Mouse (Mus musculus) kidney, postnatal 36 days (tissue): Measurements from ENCODE around the gene 4833427G06Rik.
"Not testable (repeated sequence)": the region's sequence is repeated elsewhere in the genome, so short reads cannot be mapped to it uniquely, and the experiment has no call there.

Experiments used
- DNase-seq, 2 experiments: peaks; one replicate each; pipeline ENCODE4 v3.0.0; 2021 to 2022; ENCODE audit warnings: mixed read lengths in 2 of 2

The 4833427G06Rik gene

DNA sequence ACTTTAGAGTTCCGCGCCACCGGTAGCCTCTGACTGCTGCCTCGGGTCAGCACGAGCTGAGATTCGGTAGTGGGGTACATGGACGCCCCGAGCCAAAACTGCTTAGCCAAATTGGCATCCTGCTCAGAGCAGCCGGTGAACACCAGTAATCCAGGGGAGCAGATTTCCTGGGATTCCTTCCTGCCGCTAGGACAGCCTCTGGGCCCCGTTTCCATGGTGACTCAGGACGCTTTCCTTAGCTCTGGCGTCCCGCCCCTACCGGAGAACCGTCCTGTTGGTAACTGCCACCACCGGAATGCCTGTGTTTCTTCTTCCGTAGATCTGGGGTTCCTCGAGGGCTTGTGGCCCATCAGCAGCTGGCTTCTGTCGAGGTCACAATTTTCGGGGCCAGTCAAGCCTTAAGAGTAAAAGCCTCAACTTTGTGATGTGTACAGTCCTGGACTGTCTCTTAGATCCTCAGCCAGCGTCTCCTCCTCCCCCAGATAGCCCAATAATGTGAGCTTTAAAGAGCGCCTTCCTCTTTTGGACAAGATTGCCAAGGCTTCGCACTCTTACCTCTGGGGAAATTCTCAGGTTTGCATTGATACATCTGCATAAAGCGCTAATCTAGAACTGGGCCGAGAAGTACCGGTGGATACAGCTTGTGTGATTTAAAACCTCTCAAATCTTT, at the start of gene 4833427G06Rik:
4833427G06Rik (minus strand) TSS at position 323 of the 670 bp plus-strand sequence.
- peak; percentile 67 to 76 for DNase-seq

DNA sequence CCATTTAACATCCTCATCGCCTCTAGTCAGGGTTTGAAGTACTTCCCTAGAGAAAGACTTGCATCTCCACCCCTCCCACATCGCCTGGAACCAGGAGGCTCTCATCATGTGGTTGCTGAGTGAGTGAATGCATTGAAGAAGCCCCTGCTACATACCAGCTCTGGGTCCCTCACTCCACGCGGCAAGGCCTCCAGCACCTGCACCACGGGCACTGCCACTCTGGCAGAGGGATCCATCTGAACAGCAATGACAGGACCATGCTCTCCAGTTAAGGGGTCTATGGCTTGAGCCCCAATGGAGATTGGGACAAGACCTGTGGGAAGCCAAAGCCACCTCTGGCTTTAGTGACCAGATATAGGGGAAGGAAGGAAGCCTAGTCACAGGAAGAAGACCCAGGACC, 45.4 kb upstream of the 4833427G06Rik start:
- no peak for DNase-seq

DNA sequence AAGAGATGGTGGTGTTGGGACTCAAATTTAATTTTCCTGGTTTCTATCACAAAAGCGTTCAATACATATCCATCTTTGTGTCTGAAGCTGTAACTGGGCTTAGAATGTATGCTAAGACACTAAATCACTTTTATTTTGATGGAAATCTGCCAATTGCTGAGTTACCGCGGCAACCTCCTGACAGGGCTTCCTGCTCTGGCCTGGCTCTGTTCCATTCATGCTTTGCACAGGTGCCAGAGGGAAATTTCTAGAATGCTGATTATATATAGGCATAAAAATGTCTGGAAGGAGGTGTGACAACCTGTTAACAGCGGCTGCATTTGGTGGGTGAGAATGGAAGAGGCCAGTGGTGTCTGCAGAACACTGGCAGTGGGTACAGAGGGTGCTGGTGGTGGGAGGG, 44.6 kb upstream of the 4833427G06Rik start:
- DNase-seq = peak; percentile 7 to 15

DNA sequence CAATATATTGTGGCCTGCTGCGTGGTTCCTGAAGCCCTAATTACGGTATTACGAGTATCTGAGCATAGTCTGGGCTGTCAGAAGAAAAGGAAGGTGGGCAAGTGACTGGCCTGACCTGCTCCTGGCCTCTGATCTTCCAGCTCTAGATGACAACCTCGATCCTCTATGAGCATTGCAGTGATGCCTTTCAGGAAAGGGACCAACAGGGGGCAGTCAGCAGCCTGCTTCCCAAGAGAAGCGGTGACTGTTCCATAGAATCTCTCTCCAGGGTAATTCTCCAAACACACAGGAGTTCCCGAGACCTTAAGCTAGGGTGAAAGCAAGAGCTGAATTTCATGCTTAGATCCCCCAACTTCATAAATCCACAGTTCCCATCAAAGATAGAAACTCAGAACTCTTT, 42.3 kb upstream of the 4833427G06Rik start:
- no peak for DNase-seq

DNA sequence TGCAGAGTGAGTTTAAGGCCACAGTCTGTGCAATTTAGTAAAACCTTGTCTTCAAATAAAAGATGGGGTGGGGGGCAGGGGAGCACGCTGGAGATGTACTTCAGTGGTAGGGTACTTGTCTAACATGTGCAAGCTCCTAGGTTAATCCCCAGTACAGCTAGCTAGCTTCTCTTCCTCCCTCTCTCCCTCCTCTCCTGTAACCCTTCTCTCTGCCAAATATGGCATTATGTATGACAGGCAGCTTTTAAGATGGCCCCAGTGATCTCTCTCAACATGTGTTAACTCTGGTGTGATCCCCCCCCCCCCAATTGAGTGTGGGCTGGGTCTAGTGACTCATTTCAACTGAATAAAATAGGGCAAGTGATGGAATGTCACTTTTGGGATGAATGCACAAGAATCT, 41.6 kb upstream of the 4833427G06Rik start:
- DNase-seq = no peak

DNA sequence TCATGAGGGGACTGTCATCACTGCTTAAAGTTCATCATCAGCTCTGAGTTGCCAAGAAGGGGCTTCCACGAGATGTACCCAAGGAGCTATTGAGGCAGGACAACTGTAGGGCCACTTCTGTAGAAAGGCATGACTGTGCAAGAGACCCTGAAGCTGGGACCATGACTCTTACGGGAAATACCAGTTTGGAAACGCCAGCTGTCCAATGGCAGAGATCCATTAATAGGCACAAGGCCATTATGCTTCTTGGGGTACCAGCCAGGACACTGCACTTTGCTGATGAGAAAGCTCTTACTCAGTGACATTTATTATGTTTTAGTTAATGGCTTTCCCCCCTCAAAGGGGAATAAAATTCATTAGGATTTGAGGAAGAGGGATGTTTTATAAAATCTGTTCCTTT, 38.8 kb upstream of the 4833427G06Rik start:
- DNase-seq = no peak

DNA sequence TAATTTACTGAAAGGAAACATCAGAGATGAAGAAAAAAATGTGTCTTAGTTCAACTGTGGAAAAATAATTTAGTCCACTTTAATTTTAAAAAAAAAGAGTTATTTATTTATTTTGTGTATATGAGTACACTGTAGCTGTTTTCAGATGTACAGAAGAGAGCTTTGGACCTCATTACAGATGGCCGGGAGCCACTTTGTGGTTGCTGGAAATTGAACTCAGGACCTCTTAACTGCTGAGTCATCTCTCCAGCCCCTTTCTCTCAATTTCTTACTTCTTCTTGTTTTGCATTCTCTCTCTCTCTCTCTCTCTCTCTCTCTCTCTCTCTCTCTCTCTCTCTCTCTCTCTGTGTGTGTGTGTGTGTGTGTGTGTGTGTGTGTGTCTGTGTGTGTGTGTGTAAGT, 37.5 kb upstream of the 4833427G06Rik start:
- DNase-seq = not testable (repeated sequence)

DNA sequence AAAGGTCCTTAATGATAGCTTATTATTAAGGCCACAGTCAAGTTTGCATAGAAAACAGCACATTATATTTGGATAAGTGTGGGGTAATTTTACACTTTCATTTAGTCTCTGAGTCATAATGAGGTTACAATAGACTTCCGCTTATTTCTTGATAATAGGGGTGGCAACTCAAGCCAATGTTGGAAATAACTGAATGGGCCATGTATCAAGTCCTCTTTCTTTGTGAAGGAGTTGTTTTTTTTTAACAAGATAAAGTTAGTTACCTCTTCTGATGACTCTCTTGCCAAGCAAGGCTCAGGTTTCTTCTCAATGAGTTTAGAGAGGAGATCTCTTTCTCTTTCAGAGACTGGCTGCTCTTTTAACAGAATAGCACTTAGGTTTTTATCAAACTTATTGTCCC, 36.4 kb upstream of the 4833427G06Rik start:
- no peak for DNase-seq

DNA sequence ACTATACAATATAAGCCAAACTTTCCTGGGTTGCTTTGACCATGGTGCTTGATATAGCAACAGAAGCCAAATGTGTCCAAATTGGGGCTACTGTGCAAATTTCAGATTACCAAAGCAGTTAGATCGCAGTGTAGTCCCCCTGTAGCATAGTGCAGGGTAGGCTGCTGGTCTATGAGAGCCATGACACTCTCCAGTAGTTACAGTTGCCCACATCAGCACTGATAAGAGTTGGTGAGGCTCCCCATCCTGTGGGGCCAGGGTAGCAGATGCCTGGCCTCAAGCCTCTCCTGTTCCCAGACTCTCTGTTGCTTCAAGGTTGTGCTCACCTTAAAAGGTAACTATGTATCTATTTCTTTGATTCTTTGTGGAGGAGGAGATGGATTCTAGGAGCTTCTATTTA, 36.0 kb upstream of the 4833427G06Rik start:
- no peak for DNase-seq

DNA sequence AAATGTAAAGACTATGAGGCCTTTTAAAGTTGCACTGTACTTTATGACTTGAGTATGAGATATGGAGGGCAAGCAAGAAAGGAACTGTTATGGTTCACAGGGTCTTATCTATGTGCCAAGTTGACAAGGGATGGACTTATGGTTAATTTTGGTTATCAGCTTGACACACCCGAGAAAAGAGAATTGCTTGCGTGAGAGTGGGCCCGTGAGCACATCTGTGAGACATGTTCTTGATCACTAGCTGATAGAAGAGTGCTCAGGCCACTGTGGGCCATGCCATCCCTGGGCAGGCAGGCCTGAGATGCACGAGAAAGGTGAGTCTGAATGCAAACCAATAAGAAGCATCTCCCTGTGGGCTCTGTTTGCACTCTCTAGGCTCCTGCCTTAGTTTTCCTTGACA, 35.6 kb upstream of the 4833427G06Rik start:
- no peak for DNase-seq

DNA sequence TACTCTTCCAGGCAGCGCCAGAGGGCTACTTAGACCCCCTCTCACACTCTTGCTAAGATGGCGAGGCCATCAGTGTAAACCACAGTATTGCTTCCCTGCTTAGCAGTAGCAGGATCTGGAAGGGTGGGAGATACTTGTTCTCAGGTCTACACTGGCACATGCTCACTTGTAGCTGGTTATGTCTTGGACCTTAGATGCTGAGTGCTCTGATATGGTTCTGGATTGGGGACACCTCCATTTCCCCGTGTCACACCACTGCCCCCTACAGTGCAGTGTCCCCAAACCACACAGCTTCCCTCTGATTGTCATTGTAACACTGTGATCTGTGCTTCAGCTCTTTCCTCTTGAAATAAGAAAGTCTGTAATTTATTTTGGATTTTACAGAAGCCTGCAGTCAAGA, 35.1 kb upstream of the 4833427G06Rik start:
- peak; percentile 10 to 66 for DNase-seq

DNA sequence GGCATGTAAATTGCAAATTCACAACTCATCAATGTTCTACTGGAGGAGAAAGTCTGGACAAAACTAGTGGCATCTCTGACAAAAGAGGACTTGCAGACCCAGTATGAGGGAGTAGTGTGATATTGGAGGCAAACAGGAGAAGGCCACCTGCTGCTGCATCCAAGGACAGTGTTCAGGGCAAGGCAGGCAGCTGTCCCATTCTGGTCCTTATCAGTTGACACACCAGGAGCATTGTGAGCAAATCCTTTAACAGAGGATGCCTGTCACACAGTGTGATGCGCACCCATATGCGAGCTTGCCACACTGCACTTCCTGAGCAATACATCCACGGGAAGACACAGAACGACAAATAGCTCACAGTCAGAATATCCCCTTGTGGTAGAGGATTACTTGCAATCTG, 12.9 kb upstream of the 4833427G06Rik start:
- no peak for DNase-seq

DNA sequence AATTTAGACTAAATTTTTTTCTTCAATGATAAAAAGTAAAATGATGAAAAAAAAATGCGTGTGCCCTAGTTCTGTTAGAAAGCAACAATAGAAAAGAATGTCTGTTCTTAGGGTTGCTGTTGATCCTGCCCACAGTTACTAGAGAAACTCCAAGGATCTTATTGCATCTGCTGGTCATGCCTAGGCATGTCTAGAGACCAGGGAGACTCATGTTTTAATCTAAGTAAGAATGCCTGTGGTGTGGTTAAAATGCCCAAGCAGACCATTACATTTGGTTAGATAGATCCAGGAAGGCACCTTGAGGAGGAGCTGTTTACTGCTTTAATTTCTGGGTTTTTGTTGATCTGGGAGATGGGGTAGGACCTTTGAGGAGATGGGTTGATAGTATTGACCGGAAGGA, 3.9 kb upstream of the 4833427G06Rik start:
- no peak for DNase-seq

DNA sequence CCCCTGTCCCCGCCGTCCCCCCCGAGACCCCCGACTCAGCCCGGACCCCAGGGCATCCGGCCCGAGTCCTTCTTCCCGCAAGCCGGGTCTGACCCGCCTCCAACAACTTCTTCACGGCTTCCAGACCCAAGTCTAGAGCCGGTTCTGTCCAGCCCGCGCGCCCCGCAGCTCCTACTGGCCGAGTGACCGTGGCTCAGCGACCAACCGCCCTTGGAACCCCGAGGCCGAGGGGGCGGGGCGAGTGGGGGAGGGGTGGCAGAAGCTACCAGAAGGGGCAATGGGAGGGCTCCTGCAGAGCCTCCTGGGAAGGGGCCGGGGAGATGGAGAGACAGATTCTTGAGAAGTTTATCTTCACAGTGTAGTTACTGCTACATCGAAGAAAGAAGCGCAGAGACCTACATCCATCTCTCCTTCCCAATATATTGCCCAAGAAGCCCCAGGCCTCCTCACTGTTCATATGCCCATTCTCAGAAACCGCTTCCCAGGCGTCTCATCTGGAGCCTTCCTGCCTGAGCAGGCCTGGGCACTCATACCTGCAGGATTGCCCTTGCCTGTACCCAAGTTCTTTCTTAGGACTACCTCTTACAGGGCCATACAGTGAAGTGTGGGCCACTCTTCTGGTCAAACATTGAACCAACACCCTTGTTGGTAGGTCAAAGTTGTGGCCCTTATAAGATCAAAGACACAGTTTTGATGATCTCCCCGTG, 2.1 kb upstream of the 4833427G06Rik start:
- DNase-seq = peak; percentile 42 to 68

DNA sequence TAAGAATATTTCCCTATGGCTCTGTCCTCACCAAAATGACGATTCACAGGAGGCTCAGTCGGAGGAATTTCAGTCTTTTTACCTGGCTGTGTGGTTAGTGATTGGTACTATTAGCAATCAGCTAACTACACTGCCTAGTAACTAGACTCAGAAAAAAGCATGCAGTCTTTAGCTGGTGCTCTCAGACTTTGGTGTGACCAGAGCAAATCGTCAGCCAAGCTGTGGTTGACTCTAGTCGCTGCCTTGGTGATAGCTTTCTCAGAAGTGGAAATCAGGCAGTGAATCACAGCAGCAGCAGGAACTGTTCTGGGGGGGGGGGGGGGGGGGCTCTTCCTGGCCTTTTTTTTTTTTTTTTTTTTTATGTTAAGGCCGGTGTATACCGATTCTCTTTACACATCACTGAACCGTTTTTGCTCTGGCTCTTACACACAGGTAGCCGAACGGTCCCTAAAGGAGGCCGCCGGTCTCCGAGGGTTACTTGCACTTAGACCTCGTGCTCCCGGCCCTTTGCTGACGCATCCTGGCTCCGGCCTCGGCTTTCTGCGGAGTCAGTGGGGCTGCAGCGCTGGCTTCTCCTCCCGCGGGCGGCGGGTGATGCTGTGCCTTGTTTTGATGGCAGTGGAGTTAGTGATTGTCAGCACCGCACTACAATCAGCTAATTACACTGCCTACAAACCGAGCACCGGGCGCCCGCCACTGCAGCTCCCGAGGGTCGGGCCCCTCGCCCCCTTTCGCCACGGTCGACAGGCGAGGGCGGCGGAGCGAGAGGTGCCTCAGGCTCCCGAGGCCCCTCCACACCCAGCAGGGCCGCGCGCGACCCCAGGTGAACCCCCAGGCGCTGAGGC, 1.3 kb upstream of the 4833427G06Rik start:
- peak; percentile 44 to 68 for DNase-seq

DNA sequence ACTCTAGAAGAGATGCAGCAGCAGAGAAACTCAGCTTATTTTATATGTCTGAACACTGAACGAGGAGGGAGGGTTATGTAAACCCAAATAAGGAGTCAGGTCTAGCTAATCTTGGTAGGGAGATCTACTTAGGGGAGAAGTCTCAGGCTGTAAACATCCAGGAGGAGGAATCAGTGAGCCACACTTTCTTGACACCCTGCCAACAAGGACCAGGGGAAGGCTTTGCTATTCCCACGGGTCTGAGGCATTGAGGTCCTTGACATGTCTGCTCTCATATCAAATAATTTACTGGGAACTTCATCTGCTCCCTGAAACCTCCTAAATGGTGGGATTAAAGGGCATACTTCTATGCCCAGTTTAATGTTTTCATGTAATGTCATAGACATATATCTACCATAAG, 5.6 kb downstream of the 4833427G06Rik start:
- no peak for DNase-seq

DNA sequence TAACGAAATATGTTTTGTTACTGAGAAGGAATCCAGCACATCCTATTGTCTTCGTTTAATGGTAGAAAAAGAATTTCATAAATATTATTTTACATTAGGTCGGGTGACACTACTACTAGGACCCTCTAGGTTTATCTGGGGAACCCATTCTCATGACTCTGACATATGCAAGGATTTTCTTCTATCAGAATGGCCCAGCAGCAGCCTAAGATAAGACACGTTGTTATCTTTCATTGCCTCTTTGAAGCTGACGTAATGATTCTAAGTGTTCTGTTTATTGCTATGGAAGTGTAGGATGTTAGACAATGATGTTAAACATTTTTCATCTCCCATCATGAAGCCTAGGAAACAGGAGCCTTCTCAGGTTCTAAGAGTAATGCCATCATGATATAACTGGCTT, 8.2 kb downstream of the 4833427G06Rik start:
- no peak for DNase-seq

DNA sequence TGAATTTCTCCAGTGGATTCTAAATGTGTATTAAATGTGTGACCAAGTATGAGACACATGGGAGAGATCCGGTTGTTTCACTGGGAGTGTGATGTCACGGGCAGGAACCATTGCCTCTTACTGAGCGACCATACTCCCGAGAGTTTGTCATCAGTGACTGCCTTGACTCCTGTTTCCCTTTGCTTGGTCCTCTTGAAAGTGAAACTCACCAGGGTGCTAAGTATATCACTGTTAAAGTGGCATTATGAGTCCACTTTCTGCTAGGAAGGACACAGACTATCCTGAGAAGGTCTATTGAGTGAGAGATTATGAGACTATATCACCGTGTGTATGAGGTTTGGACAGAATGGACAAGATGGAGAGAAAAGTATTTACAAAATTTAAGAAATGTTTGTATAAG, 20.3 kb downstream of the 4833427G06Rik start:
- DNase-seq = no peak

DNA sequence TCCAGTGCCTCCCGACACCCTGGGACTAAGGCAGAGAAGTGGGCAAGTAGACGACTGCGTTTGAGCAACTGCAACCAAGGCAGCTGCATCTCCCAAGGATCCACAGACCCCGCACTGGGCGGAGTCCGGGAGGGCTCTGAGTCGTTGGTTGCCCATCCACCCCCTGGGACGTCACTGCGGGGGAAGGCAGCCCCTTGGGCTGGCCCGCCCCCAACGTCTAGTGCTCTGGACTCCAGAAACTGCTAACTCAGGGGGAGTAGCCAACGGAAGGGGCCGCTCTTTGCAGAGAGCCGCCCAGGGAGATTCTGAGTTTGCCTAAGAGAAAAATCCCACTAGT, 24.9 kb downstream of the 4833427G06Rik start, which contains the start of gene Layn:
Layn (minus strand) TSS at position 116 of the 337 bp plus-strand sequence.
- DNase-seq = peak; percentile 87 to 89

DNA sequence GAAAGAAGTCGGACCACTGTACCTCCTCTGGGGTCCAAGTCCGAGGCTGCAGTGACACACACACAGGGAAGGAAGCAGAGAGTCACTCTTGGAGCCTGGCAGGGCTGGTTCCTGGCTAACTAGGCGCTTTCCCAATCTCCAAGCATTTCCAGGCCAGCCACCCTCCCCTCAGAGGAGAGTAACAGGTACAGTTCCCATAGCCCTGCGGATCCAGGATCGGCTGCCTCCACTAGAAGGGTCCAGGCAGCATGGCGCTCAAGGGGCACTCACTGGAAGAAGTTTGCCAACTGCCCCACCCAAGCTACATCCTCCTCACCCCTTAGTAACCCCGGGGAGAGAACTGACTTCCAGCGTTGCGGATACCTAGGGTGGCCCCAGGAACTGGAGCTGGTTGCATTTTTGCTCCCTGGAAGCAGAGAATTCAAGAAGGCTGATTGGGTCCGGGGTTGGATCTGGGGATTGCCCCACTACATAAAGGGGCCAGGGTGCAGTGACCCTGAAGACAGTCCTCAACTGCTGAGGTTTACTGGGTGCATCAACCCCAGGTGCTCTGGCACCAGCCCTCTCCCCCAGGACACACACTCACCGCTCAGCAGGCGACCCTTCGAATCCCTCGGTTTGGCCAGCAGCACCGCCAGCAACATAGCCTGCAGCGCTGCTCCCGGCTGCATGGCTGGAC, 25.4 kb downstream of the 4833427G06Rik start:
- peak; percentile 9 to 21 for DNase-seq

DNA sequence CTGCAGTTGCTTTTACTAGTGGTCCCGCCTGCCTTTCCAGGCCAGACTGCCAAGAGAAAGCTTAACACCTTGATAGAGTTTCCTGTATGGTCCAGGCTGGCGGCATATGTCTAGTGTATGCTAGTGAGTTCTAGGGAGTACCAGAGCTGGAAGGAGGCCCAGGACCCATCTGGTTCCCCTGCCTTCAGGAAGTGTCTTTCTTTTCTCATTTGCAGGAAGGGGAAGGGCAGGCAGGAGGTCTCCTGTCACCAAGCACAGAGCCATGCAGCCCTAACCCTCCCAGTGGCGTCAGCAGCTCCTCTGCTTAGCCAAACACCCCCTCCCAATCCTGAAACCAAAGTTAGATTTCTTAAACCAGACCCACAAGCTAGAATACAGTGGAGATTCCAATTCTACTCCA, 26.1 kb downstream of the 4833427G06Rik start:
- peak; percentile 48 to 53 for DNase-seq

DNA sequence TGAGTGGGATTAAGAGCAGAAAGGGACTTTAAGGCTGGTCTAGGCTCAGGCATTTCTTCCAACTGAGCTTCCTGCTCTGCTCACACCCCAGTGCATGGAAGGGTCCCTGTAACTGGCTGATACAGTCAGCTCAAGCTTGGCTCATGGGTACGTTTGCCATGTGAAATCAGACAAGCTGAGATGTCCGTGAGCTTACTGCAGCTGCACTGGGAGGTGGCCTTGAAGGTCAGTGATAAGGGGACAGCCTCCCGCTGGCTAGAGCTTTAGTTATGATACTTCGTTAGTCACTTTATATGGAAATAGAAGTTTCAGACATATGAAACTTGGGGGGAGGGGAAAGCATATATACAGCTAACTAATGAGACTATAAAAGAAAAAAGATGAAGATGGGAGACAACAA, 31.1 kb downstream of the 4833427G06Rik start:
- no peak for DNase-seq

DNA sequence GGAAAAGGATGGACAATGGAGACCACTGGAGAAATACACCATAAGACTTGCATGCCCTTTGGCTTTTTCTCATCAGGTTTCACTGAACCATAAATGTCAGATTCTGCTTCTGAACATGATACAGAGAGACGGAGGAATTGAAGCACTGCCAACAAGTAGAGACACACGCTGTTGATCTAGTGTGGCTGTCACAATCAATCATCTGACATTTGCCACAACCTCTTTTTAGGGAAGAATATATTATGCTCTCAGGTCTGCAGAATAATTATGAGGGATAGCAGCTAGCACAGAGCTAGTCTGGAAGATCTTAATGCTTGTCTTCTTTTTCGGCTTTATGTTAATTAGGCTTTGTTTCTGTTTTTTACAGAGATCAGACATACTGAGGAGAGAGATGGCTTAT, 33.7 kb downstream of the 4833427G06Rik start:
- no peak for DNase-seq
